Mouse (Mus musculus): ENCODE results near the gene Slc26a1. TPM values are rescaled to one million over a fixed set of nuclear protein-coding genes. Genes with fewer than 3 reads are reported as not detected.

The Slc26a1 gene
- polyA plus RNA-seq, 1 experiment from 2014 or later, result 1.6 TPM

DNA sequence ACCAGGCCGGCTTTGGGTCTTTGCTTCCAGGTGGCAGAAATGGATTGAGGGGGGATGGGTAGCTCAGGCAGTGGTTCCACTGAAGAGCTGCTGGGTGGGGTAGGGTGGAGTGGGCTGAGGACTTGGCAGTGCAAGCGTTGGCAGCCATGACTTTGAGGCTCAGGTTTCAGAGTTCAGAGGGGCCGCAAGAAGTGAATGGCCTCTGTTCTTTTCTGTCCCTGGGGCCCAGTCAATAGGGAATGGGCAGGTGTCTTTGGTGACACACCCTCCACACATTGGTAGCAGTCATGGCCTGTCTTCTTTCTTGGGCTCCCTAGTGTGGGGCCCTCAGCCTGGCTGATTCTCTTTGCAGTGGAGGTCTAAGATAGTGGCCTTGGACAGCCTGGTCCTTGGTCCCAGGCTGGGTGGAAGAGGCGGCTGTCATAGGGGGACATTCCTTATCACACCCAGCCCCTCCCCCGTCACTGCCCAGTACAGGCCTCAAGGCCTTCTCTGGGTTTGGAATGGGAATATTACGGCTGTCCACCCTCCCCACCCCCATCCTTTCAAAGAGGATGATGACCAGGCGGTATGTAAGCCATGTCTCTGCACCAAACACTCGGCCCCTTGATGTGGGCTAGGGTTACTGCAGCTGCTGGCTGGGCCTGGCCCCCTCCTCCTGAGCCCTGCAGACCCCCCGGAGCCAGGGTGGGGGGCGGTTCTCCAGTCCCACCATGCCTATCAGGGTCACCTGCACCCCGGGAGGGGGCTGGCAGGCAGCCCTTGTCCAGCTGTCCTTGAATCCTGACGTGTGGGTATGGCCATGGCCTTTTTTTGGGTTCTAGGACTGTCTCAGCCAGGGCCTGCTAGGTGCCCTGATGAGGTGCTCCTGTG, 28.6 kb upstream of the Slc26a1 start:
- Histone ChIP-seq H3K9ac (no peak overlapping the region), H3K36me3 (peaks cover 29% of the 10 kb centered on the region), H3K27me3 (no peaks in the 10 kb centered on the region), H3K4me2 (replicated peaks) (no peak overlapping the region), H3K4me3 (no peak overlapping the region), H3K4me1 (peaks cover 21% of the 10 kb centered on the region), H3K9me3 (replicated peaks) (no peaks in the 10 kb centered on the region), H3K27ac (no peak overlapping the region)
- ATAC-seq (ENCODE audit: low FRiP score), result 0 out of 2 replicates have a peak, but pooled peaks have one; percentile 2
- WGBS, result 84% methylated on average over 12 of the region's 12 CpGs

DNA sequence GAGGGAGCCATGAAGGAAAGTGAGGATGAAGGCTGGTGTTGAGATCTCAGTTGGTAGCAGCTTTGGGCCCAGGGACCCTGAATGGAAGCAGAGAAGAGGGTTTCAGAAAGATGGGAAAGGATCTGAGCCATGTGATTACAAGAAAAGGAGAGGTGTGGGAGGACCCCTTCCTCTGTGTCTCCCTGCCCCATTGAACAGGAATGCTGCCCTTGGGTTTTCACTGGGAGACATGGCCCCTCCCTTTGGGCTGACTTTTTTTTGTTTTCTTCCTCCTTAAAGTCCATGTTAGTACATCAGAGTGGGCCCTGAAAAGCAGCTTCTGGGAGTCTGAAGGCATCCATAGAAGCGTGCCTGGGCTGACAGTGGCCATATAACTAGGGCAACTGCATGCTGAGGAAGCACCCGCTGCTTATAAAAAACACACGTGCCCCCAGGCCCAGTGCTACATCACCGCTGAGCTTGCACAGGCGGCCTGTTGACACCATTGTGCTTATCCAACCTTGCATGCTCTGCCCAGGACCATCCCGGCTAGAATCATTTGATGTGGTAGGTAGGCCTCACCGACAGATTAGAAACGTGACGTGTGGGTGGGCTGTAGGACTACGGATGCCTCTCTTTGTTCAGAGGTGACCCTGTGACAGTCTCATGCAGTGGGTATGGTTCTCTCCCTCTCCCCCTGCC, 26.1 kb upstream of the Slc26a1 start:
- Histone ChIP-seq H3K36me3 (peaks cover 19% of the 10 kb centered on the region), H3K4me3 (no peak overlapping the region), H3K9ac (no peak overlapping the region), H3K27me3 (no peaks in the 10 kb centered on the region), H3K4me2 (replicated peaks) (no peak overlapping the region), H3K9me3 (replicated peaks) (no peaks in the 10 kb centered on the region), H3K4me1 (peaks cover 38% of the 10 kb centered on the region), H3K27ac (0 out of 2 replicates have a peak overlapping the region, but pooled peaks have one; percentile 45)
- WGBS, result 65% methylated on average over 10 of the region's 10 CpGs
- no peak for ATAC-seq (ENCODE audit: low FRiP score)

DNA sequence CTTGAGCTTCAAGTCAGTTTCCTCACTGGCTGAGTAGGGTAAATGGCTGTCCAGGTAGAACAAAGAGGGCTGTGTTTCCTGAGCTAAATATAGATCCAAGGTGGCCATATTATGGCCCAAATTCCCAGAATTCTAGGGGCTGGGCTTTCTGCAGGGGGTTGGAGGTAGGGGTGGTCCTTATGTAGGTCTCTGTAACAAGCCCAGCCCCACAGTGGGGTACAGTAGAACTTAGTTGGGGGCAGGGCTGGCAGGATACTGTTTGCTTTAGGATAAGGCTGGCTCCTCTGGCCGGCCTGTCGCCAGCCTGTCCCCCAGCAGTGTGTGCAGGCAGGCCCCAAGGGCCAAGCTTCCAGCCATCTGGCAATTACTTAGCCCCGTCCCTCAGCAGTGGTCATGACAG, 25.0 kb upstream of the Slc26a1 start:
- Histone ChIP-seq H3K27ac (peak overlapping the region; percentile 45; the same call in 1 of the 2 replicates), H3K4me2 (replicated peaks) (no peak overlapping the region), H3K36me3 (peaks cover 8% of the 10 kb centered on the region), H3K4me3 (no peak overlapping the region), H3K9me3 (replicated peaks) (no peaks in the 10 kb centered on the region), H3K27me3 (no peaks in the 10 kb centered on the region), H3K9ac (no peak overlapping the region), H3K4me1 (peaks cover 48% of the 10 kb centered on the region)
- ATAC-seq (ENCODE audit: low FRiP score), result no peak
- 62% methylated on average over 3 of the region's 3 CpGs for WGBS

DNA sequence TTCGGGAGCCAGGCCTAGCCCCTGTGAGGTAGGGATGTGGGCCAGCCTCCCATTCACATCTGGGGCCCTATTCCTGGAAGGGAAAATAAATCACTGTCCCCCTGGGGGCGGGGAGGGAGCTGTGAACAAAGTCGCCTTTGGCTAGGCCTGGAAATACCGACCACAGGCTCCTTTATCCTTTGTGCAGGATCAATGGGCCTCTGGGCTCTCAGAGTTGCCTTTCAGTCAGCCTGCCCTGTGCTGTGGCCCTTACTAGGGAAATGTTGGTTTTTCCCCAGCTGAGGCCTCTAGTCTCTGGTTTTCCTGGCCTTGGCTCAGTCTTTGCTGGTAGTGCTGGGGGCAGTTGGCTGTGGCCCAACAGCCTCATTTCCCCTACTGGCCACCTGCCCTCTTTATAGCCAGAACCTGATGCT, 22.0 kb upstream of the Slc26a1 start:
- Histone ChIP-seq H3K4me1 (peaks cover 68% of the 10 kb centered on the region), H3K27ac (peak overlapping the region; percentile 62)

DNA sequence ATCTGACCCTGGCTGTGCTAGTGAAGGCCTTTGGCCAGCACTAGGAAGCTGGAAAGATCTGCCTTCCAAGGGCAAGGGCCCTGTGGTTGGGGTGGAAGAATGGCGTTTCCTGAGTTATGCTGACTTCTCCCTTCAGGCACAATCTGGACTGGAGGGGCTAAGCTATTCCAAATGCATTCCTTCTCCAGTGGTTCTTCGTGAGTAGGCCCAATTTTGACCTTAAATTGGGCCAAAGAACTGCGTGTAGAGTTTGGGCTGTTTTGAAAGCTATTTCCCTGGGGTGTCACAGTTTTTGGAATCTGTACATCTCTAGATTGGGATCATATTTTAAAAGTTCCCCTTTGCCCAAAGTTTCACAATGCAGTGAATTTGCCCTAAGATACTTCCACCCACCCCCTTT, 21.2 kb upstream of the Slc26a1 start:
- Histone ChIP-seq H3K4me1 (peaks cover 68% of the 10 kb centered on the region), H3K9ac (no peak overlapping the region), H3K36me3 (no peaks in the 10 kb centered on the region), H3K4me2 (replicated peaks) (no peak overlapping the region), H3K27ac (peak overlapping the region; percentile 35; the same call in 1 of the 2 replicates), H3K27me3 (peaks cover 21% of the 10 kb centered on the region), H3K4me3 (no peak overlapping the region), H3K9me3 (replicated peaks) (no peaks in the 10 kb centered on the region)
- WGBS, result 83% methylated on average over 3 of the region's 3 CpGs
- ATAC-seq (ENCODE audit: low FRiP score), result no peak

More for the DNA sequence above, 22.0 kb upstream of the Slc26a1 start:
- Histone ChIP-seq H3K4me3 (no peak overlapping the region), H3K4me2 (replicated peaks) (0 out of 2 replicates have a peak overlapping the region, but pooled peaks have one; percentile 11), H3K36me3 (no peaks in the 10 kb centered on the region), H3K27me3 (peaks cover 13% of the 10 kb centered on the region), H3K9ac (no peak overlapping the region), H3K9me3 (replicated peaks) (no peaks in the 10 kb centered on the region)
- ATAC-seq (ENCODE audit: low FRiP score), result peak; percentile 12; the same call in 1 of the 2 replicates
- 10% methylated on average over 4 of the region's 4 CpGs for WGBS

DNA sequence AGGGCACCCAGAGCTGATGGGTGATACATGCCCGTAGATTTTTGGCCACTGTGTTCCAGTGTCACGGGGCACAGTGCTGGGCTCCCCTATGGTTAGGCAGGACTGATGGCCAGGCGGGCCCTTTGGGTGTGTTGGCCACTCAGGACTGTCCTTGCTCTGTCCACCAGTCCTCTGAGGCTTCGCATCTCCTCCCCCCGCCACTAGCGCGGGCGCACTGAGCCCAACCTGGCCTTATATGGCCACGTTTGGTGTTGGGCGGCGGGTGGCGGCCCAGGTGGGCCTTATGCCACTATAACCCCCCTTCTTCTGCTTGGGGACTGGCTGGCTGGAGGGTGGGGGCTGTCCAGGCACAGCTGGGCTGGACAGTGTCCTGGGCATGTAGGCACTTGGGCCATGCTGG, 20.5 kb upstream of the Slc26a1 start:
- H3K36me3 ChIP-seq, result no peaks in the 10 kb centered on the region
- peaks cover 64% of the 10 kb centered on the region for H3K4me1 ChIP-seq
- H3K4me3 ChIP-seq, result no peak overlapping the region
- no peaks in the 10 kb centered on the region for H3K9me3 ChIP-seq (replicated peaks)
- ATAC-seq (ENCODE audit: low FRiP score), result no peak
- 94% methylated on average over 12 of the region's 12 CpGs for WGBS
- H3K4me2 ChIP-seq (replicated peaks), result peak overlapping the region; percentile 95
- H3K9ac ChIP-seq, result no peak overlapping the region
- no peak overlapping the region for H3K27ac ChIP-seq
- H3K27me3 ChIP-seq, result peaks cover 25% of the 10 kb centered on the region

DNA sequence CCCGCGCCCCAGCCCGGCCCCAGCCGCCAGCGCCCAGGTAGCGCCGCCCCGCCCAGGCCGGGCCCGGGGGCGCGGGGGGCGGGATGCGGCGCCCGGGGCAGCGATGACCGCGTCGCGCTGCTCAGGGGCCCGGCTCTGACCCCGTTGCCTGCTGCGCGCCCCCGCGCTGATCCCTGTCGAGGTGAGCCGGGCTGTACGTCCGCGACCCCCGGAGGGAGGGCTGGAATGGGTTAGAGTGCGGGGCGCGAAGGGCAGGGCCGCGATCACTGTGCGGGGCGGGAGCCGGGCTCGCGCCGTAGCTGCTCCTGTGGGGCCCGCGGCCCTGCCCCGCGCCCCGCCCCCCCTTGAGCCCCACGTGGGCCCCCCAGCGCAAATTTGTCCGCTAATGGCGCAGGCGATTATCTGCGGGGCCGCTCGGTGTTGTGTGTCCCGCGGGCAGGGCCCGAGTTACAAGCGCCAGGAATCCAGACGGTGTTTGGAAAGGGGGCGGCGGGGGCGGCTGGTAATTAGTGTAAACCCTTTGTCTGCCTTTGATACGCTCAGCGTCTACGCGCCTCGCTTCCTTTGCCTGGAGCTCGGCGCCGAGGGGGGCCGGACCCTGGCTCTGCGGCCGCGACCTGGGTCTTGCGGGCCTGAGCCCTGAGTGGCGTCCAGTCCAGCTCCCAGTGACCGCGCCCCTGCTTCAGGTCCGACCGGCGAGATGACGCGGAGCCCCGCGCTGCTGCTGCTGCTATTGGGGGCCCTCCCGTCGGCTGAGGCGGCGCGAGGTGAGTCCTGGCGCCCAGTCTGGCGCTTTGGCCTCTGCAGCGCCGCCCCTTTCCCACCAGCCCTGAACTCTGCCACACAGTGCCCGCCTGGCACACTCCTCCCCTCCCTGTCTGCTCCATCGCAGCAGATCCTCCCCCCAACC, 19.2 kb upstream of the Slc26a1 start:
- Histone ChIP-seq H3K4me1 (peaks cover 51% of the 10 kb centered on the region), H3K27ac (no peak overlapping the region), H3K9me3 (replicated peaks) (no peaks in the 10 kb centered on the region), H3K36me3 (no peaks in the 10 kb centered on the region), H3K9ac (peak overlapping the region; percentile 81), H3K4me3 (peak overlapping the region; percentile 87), H3K27me3 (peaks cover 25% of the 10 kb centered on the region), H3K4me2 (replicated peaks) (peak overlapping the region; percentile 95)
- WGBS, result under 1% methylated on average over 84 of the region's 99 CpGs
- ATAC-seq (ENCODE audit: low FRiP score), result peak; percentile 58

DNA sequence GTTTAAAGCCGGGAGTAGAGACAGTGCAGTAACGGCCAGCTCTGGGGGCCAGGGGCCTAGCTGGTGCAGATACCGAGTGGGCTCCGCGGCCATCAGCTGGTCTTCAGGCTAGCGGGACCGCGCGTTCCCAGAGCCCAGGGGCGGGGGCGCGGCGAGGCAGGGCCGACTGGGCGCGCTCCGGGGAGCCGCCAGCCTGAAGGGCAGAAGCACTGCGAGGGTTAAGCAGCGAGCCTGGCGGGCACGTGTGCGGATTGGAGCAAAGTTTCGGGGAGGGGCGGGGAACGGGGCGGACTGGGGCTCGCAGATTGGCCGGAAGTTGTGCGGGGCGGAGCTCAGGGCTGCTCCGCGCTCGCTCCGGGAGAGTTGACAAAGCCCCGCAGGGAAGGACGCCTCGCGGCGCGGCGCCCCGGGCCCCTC, 18.5 kb upstream of the Slc26a1 start:
- peaks cover 25% of the 10 kb centered on the region for H3K27me3 ChIP-seq
- no peaks in the 10 kb centered on the region for H3K36me3 ChIP-seq
- H3K4me1 ChIP-seq, result peaks cover 49% of the 10 kb centered on the region
- peak; percentile 95 for ATAC-seq (ENCODE audit: low FRiP score)
- peak overlapping the region; percentile 81 for H3K9ac ChIP-seq
- WGBS, result under 1% methylated on average over 42 of the region's 43 CpGs
- peak overlapping the region; percentile 87 for H3K4me3 ChIP-seq
- no peak overlapping the region for H3K27ac ChIP-seq
- H3K9me3 ChIP-seq (replicated peaks), result no peaks in the 10 kb centered on the region
- H3K4me2 ChIP-seq (replicated peaks), result peak overlapping the region; percentile 95

DNA sequence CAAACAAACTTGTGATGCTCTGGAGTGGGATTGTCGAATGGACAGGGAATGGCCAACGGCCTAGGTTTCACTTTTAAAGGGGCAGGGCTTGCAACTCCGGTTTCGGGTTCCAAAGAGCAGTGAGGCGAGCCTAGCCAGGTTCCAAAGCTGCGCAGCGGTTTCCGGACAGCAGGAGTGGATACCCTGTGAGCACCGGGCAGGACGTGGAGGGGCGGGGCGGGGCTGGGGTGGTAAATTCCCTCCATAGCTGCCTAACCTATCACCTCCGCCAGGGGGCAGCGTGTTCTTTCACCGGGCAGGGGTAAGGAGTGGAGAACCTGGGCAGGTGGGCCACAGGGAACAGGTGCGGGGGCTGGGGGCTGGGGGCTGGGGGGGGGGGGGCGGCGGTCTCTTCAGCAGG, 16.9 kb upstream of the Slc26a1 start, which contains the start of gene Fgfrl1:
Gene Fgfrl1 (plus strand): TSS at position 112 of the 400 bp plus-strand sequence.
- ATAC-seq (ENCODE audit: low FRiP score), result no peak
- Histone ChIP-seq H3K27ac (no peak within 1 kb of the TSS), H3K4me1 (peaks cover 40% of the 10 kb centered on the region), H3K4me2 (replicated peaks) (peak within 1 kb of the TSS; percentile 95), H3K27me3 (peaks cover 25% of the 10 kb centered on the region), H3K4me3 (peak within 1 kb of the TSS; percentile 87), H3K9ac (no peak within 1 kb of the TSS), H3K9me3 (replicated peaks) (no peaks in the 10 kb centered on the region), H3K36me3 (no peaks in the 10 kb centered on the region)
- WGBS, result 3% methylated on average over 12 of the region's 18 CpGs

DNA sequence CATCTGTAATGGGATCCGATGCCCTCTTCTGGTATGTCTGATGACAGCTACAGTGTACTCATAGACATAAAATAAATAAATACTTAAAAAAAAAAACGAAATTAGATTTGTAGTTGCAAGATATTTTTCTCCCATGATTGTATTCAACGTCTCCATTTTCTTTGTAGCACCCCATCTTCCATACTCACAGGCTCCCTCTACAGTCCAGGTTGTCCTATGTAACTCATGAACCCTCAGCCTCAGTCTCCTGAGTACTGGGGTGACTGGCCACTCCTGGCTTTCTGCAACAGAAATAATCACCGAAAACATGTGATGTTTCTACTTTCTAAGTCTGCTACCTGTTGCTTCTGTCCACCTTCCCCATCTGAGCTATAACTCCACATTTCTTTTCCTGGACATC, 15.8 kb upstream of the Slc26a1 start:
- Histone ChIP-seq H3K4me2 (replicated peaks) (no peak overlapping the region), H3K27ac (no peak overlapping the region), H3K9me3 (replicated peaks) (no peaks in the 10 kb centered on the region), H3K36me3 (no peaks in the 10 kb centered on the region), H3K4me1 (peaks cover 30% of the 10 kb centered on the region), H3K27me3 (peaks cover 25% of the 10 kb centered on the region), H3K4me3 (no peak overlapping the region), H3K9ac (no peak overlapping the region)
- no peak for ATAC-seq (ENCODE audit: low FRiP score)
- 78% methylated on average over 4 of the region's 4 CpGs for WGBS

DNA sequence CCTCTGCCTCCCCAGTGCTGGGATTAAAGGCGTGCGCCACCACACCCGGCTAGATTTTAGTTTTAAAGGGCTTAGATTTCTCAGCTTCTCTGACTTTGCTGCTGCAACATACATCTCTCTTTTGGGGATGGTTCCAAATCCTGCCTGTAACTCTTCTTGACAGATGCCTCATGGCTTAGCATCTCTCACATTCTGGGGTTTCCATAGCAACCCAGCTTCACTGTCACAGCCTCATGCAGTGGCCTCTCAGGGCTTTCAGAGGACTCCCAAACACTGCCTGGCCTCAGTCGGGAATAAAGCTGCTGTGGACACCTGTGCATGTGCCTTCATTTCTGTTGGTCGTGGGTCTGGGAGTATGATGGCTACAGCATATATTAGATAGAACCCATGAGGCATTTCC, 13.7 kb upstream of the Slc26a1 start:
- no peak overlapping the region for H3K9ac ChIP-seq
- H3K27me3 ChIP-seq, result peaks cover 25% of the 10 kb centered on the region
- H3K9me3 ChIP-seq (replicated peaks), result no peaks in the 10 kb centered on the region
- WGBS, result 70% methylated on average over 5 of the region's 5 CpGs
- no peak overlapping the region for H3K4me2 ChIP-seq (replicated peaks)
- H3K4me3 ChIP-seq, result no peak overlapping the region
- H3K36me3 ChIP-seq, result no peaks in the 10 kb centered on the region
- H3K27ac ChIP-seq, result no peak overlapping the region
- peaks cover 11% of the 10 kb centered on the region for H3K4me1 ChIP-seq
- ATAC-seq (ENCODE audit: low FRiP score), result no peak

Data from hindbrain, embryonic 12.5 days (tissue).